Mouse (Mus musculus) small intestine, adult 2 months (tissue): Measurements from ENCODE around the gene Tbc1d14.

Experiments
- CTCF ChIP-seq: fragments of 200-500 bp; IDR thresholded peaks from 2 replicates; pipeline ENCODE4 v1.5.1; 2012; ENCODE audit warnings: low read depth, mild to moderate bottlenecking, control low read depth, inconsistent platforms, low read length, moderate library complexity, mixed read lengths; ENCODE audit not compliant: insufficient replicate concordance, insufficient read length; ENCODE audit errors: extremely low read depth
- POLR2A ChIP-seq: fragments of 200-500 bp; IDR thresholded peaks from 2 replicates; pipeline ENCODE4 v1.6.1; 2012; ENCODE audit warnings: low read depth, mild to moderate bottlenecking, control low read depth, inconsistent platforms, low read length, moderate library complexity

DNA sequence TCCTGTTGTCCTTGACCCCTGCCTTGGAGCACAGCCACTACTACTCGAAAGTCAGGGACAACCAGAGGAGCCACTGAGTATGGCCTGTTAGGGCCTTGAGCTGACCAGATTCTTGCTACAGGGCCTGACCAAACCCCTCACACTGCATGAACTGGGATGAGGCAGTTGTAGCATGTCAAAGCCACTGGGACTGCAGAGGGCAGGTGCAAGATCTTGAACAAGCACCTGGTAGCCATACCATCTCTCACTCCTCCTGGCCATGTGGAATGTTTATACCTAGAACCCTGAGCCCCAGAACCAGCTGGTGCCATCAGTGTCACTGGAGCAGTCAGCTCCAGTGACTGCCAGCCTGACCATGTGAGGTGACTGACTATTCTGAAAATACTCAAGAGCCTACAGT, 5.8 kb upstream of the Tbc1d14 start:
- TF ChIP-seq CTCF (no peak), POLR2A (no peak)
